In the genomic region with DNA sequence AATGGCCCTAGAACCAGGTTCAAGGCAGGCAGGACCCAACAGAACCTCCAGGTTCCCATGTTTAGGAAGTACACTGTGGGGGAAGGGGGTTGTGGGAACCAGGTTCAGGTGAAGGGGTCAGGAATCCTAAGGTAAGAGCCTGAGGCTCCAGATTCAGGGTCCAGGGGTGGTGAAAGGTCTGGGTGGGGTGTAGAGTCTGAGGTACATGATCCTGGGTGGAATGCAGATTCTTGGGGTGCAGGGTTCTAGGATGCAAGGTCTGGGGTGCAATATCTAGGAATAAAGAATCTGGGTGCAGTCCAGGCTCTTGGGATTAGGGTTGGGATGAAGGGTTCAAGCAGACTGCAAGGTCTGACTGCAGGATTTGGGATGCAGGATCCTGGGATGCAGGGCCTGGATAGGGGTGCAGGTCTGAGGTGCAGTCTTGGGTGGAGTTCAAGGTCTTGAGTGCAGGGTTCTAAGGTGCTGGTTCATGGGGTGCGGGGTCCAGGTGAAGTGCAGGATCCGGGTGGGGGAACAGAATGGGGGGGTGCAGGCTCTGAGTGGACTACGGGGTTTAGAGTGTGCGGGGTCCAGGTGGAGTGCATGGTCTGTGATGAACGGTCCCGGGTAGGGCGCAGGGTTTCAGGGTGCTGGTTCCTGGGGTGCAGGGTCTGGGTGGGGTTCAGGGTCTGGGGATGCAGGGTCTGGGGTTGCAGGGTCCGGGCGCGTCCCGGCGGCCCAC, we compare ENCODE assay signal across 8 mouse cellular contexts. TPM values are rescaled to one million over a fixed set of nuclear protein-coding genes. Genes with fewer than 3 reads are reported as not detected.
A peak's percentile ranks its signal among the peaks of the same experiment; 100 is the strongest.
DNase-seq lines count a peak whose midpoint lies in the region; ATAC-seq and TF ChIP-seq lines count a peak whose summit lies in the region.

No protein-coding gene starts in this region.

- H3K27me3 ChIP-seq in heart, embryonic 10.5 days (ENCODE audit: insufficient read depth, poor library complexity, severe bottlenecking) = no peaks in the 10 kb centered on the region
- H3K27me3 ChIP-seq in heart, embryonic 15.5 days = no peaks in the 10 kb centered on the region
- H3K27me3 ChIP-seq in liver, embryonic 16.5 days (ENCODE audit: control insufficient read depth, insufficient read depth, low read depth, low read length) = no peaks in the 10 kb centered on the region

- peaks cover 7% of the 10 kb centered on the region; the same call in 1 of the 2 replicates for H3K36me3 ChIP-seq in heart, embryonic 10.5 days
- H3K36me3 ChIP-seq in ES-E14 (ENCODE audit: control insufficient read depth, insufficient read depth, low read length, poor library complexity, severe bottlenecking) = no peaks in the 10 kb centered on the region; the same call in 1 of the 2 replicates
- no peaks in the 10 kb centered on the region for H3K36me3 ChIP-seq in heart, embryonic 15.5 days
- H3K36me3 ChIP-seq in liver, embryonic 16.5 days (ENCODE audit: control insufficient read depth, insufficient read depth) = no peaks in the 10 kb centered on the region

- peaks cover 45% of the 10 kb centered on the region for H3K4me1 ChIP-seq in heart, embryonic 10.5 days
- peaks cover 2 to 22% of the 10 kb centered on the region in 2 experiments for H3K4me1 ChIP-seq in ES-E14 (ENCODE audit: control insufficient read depth in 2 of 2, insufficient read depth in 2 of 2, low read length in 2 of 2, poor library complexity in 1 of 2)
- H3K4me1 ChIP-seq in heart, embryonic 15.5 days (replicated peaks) = peaks cover 27% of the 10 kb centered on the region
- H3K4me1 ChIP-seq in liver, embryonic 16.5 days (ENCODE audit: control insufficient read depth, low read depth, low read length) = peaks cover 39% of the 10 kb centered on the region

- intact Hi-C loops in heart, postnatal 36 days (cut with DNase I) = loop anchor here (1.0 kb wide), 1 partner anchor 32 kb away; no protein-coding TSS in a partner anchor

- DNase-seq in heart, embryonic 10.5 days (ENCODE audit: low spot score) = no peak
- DNase-seq in heart, postnatal 36 days = no peak
- DNase-seq in ES-E14 (ENCODE audit: low read depth, low spot score) = no peak
- DNase-seq in frontal cortex, postnatal 14 days (ENCODE audit: low spot score in 2 of 2) = no peak
- DNase-seq in thymus, postnatal 10 days (ENCODE audit: low spot score in 2 of 2) = no peak
- no peak for DNase-seq in adrenal gland, adult 2 months

- in situ Hi-C loops in ES-E14 (cut with MboI; ENCODE audit: low sequenced_read_pairs in 2 of 2, unreplicated experiment in 2 of 2) = no loop called here

- peak overlapping the region; percentile 89 for H3K4me2 ChIP-seq in heart, embryonic 15.5 days
- H3K4me2 ChIP-seq in liver, embryonic 16.5 days (ENCODE audit: low read depth, low read length) = peak overlapping the region; percentile 93

- H3K9ac ChIP-seq in ES-E14 (ENCODE audit: insufficient read depth, low read depth, low read length, poor library complexity, severe bottlenecking) = peak overlapping the region; percentile 77
- peak overlapping the region; percentile 88 for H3K9ac ChIP-seq in heart, embryonic 15.5 days
- H3K9ac ChIP-seq in liver, embryonic 16.5 days (ENCODE audit: low read depth, low read length) = peak overlapping the region; percentile 88

- H3K9me3 ChIP-seq in heart, embryonic 10.5 days = no peaks in the 10 kb centered on the region
- no peaks in the 10 kb centered on the region for H3K9me3 ChIP-seq in ES-E14 (ENCODE audit: control insufficient read depth, insufficient read depth, low read depth, low read length)
- H3K9me3 ChIP-seq in heart, embryonic 15.5 days (replicated peaks) = no peaks in the 10 kb centered on the region
- no peaks in the 10 kb centered on the region for H3K9me3 ChIP-seq in liver, embryonic 16.5 days (replicated peaks; ENCODE audit: control insufficient read depth, low read length)

- H3K4me3 ChIP-seq in heart, embryonic 10.5 days = peak overlapping the region; percentile 79
- H3K4me3 ChIP-seq in ES-E14 (ENCODE audit: insufficient read depth in 1 of 2, low read depth in 1 of 2, low read length in 2 of 2, poor library complexity in 1 of 2, severe bottlenecking in 1 of 2) = peak overlapping the region; percentile 78 to 93
- H3K4me3 ChIP-seq in heart, embryonic 15.5 days = peak overlapping the region; percentile 82
- H3K4me3 ChIP-seq in liver, embryonic 16.5 days (ENCODE audit: low read depth, low read length) = peak overlapping the region; percentile 83

- 4% methylated on average over 12 of the region's 12 CpGs for WGBS in heart, embryonic 10.5 days
- WGBS in heart, embryonic 15.5 days = 5% methylated on average over 12 of the region's 12 CpGs
- WGBS in liver, embryonic 16.5 days (ENCODE audit: insufficient replicate concordance) = under 1% methylated on average over 12 of the region's 12 CpGs

- peak overlapping the region; percentile 96 for H3K27ac ChIP-seq in heart, embryonic 10.5 days
- no peak overlapping the region for H3K27ac ChIP-seq in ES-E14 (ENCODE audit: insufficient read depth, low read depth, low read length, poor library complexity, severe bottlenecking)
- H3K27ac ChIP-seq in heart, embryonic 15.5 days = peak overlapping the region; percentile 67
- H3K27ac ChIP-seq in liver, embryonic 16.5 days (ENCODE audit: low read length) = peak overlapping the region; percentile 66

- peak; percentile 20 for ATAC-seq in heart, embryonic 15.5 days (replicated peaks; ENCODE audit: insufficient number of reproducible peaks, insufficient read depth, low FRiP score, low read depth)
- ATAC-seq in liver, embryonic 16.5 days (ENCODE audit: low read depth) = peak; percentile 5

TF ChIP-seq in ES-E14, 5 proteins besides CTCF, POLR2A, EP300 and RAD21:
- TF ChIP-seq CHD2 (IDR thresholded peaks at IDR 0.05; ENCODE audit: low read depth, low read length) = no peak
- TF ChIP-seq ZC3H11A (IDR thresholded peaks at IDR 0.05; ENCODE audit: borderline replicate concordance, low read depth, low read length) = no peak
- TF ChIP-seq MAFK (IDR thresholded peaks at IDR 0.05; ENCODE audit: insufficient read depth, low read depth, low read length) = no peak
- TF ChIP-seq ZNF384 (IDR thresholded peaks at IDR 0.05; ENCODE audit: low read depth, low read length) = no peak
- TF ChIP-seq HCFC1 (IDR thresholded peaks at IDR 0.05; ENCODE audit: borderline replicate concordance, insufficient read depth, low read length) = no peak

RNA-seq across cellular contexts. Expression of gene Btbd2, which starts 1.3 kb away (rescaled TPM):
- polyA plus RNA-seq in heart, embryonic 10.5 days (2016; fragmentation: Nextera tagmentation; extraction: Ambion mirVana) = 59.0 and 69.9 TPM in 2 replicates
- total RNA-seq in heart, postnatal 36 days (2021) = 10 to 100 TPM; 45.5 to 46.8 TPM
- 45.7 and 64.7 TPM in 2 replicates for total RNA-seq in ES-E14 (2012; rRNA removed)
- 45.4 and 64.8 TPM in 2 replicates for polyA plus RNA-seq in heart, embryonic 15.5 days (2015; fragmentation: Nextera tagmentation; extraction: Ambion mirVana)
- polyA plus RNA-seq in liver, embryonic 16.5 days (2015; fragmentation: Nextera tagmentation; extraction: Ambion mirVana) = 2.8 and 5.1 TPM in 2 replicates
- 10 to 100 TPM; 54.1 to 73.9 TPM for total RNA-seq in adrenal gland, adult 2 months (2021)
- polyA plus RNA-seq in adrenal gland, adult 2 months (2012; rRNA removed) = 165 and 166 TPM in 2 replicates

RNA-seq across cellular contexts. Expression of gene Mknk2, which starts 22.3 kb away (rescaled TPM):
- 90.8 and 92.0 TPM in 2 replicates for polyA plus RNA-seq in heart, embryonic 10.5 days (2016; fragmentation: Nextera tagmentation; extraction: Ambion mirVana)
- total RNA-seq in heart, postnatal 36 days (2021) = 100 to 1,000 TPM; 223 to 233 TPM
- 33.6 and 40.7 TPM in 2 replicates for total RNA-seq in ES-E14 (2012; rRNA removed)
- polyA plus RNA-seq in heart, embryonic 15.5 days (2015; fragmentation: Nextera tagmentation; extraction: Ambion mirVana) = 70.8 and 99.5 TPM in 2 replicates
- polyA plus RNA-seq in liver, embryonic 16.5 days (2015; fragmentation: Nextera tagmentation; extraction: Ambion mirVana) = 41.5 and 54.4 TPM in 2 replicates
- 100 to 1,000 TPM; 185 to 189 TPM for total RNA-seq in adrenal gland, adult 2 months (2021)
- 427 and 546 TPM in 2 replicates for polyA plus RNA-seq in adrenal gland, adult 2 months (2012; rRNA removed)

RNA-seq across cellular contexts. Expression of gene Csnk1g2, which starts 32.9 kb away (rescaled TPM):
- polyA plus RNA-seq in heart, embryonic 10.5 days (2016; fragmentation: Nextera tagmentation; extraction: Ambion mirVana) = 110 and 150 TPM in 2 replicates
- 100 to 1,000 TPM; 111 to 119 TPM for total RNA-seq in heart, postnatal 36 days (2021)
- total RNA-seq in ES-E14 (2012; rRNA removed) = 138 and 167 TPM in 2 replicates
- 78.2 and 112 TPM in 2 replicates for polyA plus RNA-seq in heart, embryonic 15.5 days (2015; fragmentation: Nextera tagmentation; extraction: Ambion mirVana)
- polyA plus RNA-seq in liver, embryonic 16.5 days (2015; fragmentation: Nextera tagmentation; extraction: Ambion mirVana) = 5.0 and 9.8 TPM in 2 replicates
- 100 to 1,000 TPM; 110 to 133 TPM for total RNA-seq in adrenal gland, adult 2 months (2021)
- 241 and 255 TPM in 2 replicates for polyA plus RNA-seq in adrenal gland, adult 2 months (2012; rRNA removed)

RNA-seq across cellular contexts. Expression of gene Mob3a, which starts 46.2 kb away (rescaled TPM):
- polyA plus RNA-seq in heart, embryonic 10.5 days (2016; fragmentation: Nextera tagmentation; extraction: Ambion mirVana) = 54.8 and 56.8 TPM in 2 replicates
- 1 to 10 TPM; 5.3 to 6.7 TPM for total RNA-seq in heart, postnatal 36 days (2021)
- total RNA-seq in ES-E14 (2012; rRNA removed) = 18.8 and 29.2 TPM in 2 replicates
- polyA plus RNA-seq in heart, embryonic 15.5 days (2015; fragmentation: Nextera tagmentation; extraction: Ambion mirVana) = 22.1 and 33.6 TPM in 2 replicates
- 26.1 and 27.4 TPM in 2 replicates for polyA plus RNA-seq in liver, embryonic 16.5 days (2015; fragmentation: Nextera tagmentation; extraction: Ambion mirVana)
- 10 to 100 TPM; 18.0 to 19.4 TPM for total RNA-seq in adrenal gland, adult 2 months (2021)
- polyA plus RNA-seq in adrenal gland, adult 2 months (2012; rRNA removed) = 22.5 and 27.1 TPM in 2 replicates

RNA-seq across cellular contexts. Expression of gene Izumo4, which starts 46.4 kb away (rescaled TPM):
- polyA plus RNA-seq in heart, embryonic 10.5 days (2016; fragmentation: Nextera tagmentation; extraction: Ambion mirVana) = 12.8 and 14.4 TPM in 2 replicates
- total RNA-seq in heart, postnatal 36 days (2021) = 1 to 10 TPM; 2.5 to 2.9 TPM
- 8.9 and 13.9 TPM in 2 replicates for total RNA-seq in ES-E14 (2012; rRNA removed)
- polyA plus RNA-seq in heart, embryonic 15.5 days (2015; fragmentation: Nextera tagmentation; extraction: Ambion mirVana) = 10.4 and 14.6 TPM in 2 replicates
- polyA plus RNA-seq in liver, embryonic 16.5 days (2015; fragmentation: Nextera tagmentation; extraction: Ambion mirVana) = 9.3 and 10.4 TPM in 2 replicates
- 10 to 100 TPM; 13.2 to 21.2 TPM for total RNA-seq in adrenal gland, adult 2 months (2021)
- 73.3 and 74.3 TPM in 2 replicates for polyA plus RNA-seq in adrenal gland, adult 2 months (2012; rRNA removed)
